Mouse (Mus musculus): ENCODE measurements at regions not wholly inside any gene's neighbourhood (a gene's known extent, or its start where the extent isn't known, plus 50 kb on each side); places are given as distances from the start of the nearest gene placed in this dataset.
A peak's percentile ranks its signal among the peaks of the same experiment; 100 is the strongest.

DNA sequence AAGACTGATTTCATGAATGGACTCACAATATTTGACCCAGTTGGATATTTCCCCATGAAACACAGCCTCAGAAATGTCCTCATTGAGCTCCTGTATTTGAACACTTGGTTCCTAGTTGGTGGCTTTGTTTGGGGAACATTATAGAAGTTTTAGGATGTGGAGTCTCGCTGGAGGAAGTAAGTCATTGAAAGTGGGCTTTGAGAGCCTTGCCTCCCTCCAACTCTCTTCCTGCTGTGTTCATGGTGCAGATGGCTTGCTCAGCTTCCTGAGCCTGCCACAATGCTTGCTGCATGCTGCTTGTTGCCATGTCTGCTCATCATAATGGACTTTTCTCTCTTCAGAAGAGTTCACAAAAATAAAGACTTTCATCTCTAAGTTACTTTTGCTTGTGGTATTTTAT, 239.5 kb upstream of the Trib2 start:
- no peak for DNase-seq

DNA sequence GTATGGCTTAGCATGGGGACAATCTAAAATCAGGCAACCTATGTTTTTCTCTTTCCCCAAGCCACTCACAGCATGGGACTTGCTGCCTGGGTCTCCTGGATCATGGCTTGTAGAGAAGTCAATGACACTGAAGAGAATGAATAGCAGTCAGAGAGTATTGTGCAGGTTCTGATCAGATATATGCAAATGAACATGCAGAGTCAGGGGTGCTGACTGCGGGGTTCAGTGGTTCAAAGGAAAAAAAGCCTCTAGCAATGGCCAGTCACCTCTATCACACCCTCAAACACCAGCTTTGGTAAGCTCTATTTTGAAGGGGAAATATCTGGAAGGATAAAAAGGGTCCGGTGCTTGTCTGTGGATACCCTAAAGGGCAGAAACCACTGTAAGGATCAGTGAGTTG, 237.9 kb upstream of the Trib2 start:
- DNase-seq, result no peak

DNA sequence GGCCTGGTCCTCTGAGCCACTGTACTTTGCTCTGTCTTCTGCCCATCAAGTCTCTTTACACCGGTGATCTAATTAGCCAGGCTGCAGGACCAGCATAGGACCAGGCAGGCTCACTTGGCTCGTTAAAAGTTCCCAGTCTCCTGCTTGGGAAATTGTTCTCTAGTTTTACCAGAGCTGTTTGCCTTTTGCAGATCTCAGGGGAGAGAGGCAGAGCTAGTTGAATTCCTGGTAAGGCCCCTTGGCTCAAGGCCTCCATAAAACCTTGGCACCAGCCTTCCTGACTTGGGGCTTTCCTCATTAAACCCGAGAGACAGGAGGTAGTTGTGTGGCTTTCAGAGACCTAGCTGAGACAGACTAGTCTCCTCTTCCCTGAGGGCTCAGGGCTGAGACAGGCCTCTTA, 237.0 kb upstream of the Trib2 start:
- DNase-seq, result no peak

DNA sequence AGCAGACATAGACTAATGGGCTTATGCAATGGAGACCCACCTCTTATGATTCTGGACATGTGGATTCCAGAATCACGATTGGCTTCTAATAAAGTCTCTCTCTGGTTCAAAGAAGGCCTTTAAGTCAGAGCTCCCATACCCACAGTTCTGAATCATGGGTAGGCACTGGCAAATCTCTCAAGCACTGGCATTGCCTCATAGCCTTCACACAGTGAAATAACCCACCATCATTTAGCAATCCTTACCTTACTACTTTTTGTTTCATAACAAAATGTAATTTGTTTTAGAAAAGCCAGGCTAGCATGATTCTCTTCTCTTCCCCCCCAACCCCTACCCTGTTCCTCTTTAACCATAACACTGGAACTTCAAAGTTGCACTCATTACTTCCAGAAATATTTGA, 236.3 kb upstream of the Trib2 start:
- no peak for DNase-seq

DNA sequence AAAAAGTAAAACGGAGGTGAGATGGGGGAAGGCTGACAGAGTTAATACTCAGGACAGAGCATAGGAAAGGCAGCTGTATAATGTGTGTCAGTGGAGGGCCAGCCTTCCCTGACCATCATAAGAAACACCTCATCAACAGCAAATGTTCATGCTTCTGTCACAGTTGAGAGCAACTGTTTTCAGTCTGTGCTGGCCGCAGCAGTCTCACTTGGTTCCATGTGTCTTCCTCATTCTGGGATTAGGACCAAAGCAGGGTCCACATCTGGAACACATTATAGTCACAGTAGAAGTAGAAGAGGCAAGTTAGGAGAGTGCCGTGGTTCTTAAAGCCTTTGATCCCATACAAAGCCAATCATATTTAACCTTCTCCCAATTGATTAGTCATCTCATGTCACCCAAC, 235.6 kb upstream of the Trib2 start:
- peak; percentile 11 to 68 for DNase-seq

DNA sequence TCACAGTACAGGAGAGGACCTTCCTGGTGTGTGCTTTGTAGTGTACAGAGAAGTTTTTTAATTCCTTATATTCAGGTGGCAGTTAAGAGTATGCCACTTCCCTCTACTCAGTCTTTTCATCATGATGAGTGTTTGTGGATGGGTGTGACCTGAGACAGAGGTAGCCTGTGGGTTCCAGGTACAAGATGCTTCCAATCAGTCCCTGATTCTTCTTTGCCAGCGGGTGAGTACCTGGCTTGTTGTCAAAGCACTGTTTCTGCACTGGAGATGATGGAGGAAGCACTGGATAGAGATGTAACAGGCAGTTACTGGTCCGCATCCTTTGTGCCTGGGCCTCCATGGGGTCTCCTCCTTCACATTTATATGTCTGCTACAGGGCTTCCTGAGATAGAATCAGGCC, 234.7 kb upstream of the Trib2 start:
- no peak for DNase-seq

DNA sequence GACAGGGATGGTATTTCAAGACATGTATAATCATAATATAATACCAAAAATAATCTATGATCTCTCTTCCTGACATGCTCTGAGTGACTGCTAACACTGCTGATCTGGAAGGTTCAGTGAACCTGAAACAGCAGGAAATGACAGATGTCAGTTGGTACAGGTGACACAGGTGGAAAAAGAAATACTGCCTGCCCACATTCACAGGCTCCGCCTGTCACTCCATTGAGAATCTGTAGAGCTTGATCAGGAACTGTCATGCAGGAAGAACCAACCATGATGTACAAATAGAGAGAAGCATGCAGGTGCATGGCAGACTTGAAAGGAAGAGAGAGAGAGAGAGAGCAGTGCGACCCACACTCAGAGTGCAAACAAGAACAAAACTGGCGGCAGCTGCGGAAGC, 232.8 kb upstream of the Trib2 start:
- no peak for DNase-seq

DNA sequence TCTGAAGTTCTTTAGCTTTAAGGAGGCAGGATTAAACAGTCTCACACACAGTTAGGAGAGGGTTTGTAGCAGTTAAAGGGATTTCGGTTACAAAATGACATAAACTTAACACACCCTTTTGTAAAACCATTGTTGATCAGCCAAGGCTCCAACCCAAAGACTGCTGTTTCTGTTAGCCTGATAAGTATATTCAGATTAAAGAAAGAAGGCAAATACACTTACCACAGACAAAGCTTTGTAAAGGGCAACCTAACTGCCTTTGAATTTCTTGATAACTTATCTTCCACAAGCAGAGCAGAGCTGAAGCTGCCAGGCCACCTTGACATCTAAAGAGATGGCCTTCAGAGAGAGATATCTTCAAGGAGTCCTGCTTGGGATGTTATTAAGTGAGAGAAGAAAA, 229.9 kb upstream of the Trib2 start:
- no peak for DNase-seq

DNA sequence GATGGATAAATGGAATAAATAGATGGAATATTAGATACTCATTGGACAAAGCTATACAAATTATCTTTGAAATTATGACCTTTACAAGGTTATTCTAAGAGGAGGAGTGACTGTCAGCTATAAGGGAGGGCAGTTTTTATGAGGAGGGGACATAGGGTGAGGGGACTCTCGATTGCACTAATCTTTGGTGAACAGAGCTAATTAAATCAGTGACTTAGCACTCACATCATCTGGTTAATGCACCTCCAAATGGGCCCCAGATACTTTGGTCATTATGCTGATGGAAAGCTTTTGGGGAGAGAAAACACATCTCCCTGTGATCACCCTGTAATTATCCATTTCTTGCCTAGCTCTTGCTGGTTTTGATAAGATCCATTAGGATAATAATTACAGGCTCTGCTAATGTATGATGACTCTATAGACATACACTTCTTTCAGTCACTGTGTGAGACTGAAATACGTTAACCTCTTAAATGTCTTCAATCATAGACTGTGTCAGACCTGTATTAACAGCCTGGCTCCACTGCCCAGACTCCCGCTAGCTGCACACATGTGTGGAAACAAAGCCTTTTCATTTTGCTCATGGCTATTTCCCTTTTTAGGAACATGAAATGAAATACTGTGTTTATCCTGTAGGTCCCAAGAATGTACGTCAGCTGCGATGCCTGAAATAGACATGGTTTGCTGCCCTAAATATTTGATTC, 229.2 kb upstream of the Trib2 start:
- no peak for DNase-seq

DNA sequence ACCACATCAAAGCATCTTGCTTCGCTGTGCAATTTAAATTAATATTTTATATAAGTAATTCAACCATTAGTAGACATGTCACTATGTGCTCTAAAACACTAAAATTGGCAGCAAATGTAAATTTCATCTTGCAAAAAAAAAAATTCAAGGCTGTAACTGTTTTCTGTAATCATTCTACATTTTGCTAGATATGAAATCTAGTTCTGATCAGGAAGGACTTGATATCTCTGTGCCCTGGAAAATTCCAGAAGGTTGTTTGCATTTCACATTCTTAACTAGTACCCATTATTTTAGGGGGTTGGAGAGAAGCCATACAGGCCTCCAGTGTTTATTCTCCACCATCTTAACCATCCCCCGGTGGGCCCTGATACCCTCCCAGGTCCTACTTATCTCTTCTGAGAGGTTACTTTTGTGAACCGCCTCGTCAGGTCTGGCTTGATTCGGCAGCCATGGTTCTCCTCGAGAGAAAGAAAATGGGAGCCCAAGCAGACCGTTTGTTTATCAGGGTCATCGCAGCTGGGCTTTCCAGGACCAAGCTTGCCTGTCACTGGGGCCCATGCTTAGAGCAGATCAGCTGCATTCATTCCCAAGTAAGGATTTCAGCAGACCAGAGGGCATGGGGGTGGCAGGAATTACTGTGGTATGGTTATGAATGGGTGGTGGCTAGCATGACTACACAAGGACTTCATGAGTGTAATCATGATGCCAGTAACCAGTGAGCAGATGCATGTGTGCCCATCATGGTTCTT, 226.9 kb upstream of the Trib2 start:
- DNase-seq, result no peak

DNA sequence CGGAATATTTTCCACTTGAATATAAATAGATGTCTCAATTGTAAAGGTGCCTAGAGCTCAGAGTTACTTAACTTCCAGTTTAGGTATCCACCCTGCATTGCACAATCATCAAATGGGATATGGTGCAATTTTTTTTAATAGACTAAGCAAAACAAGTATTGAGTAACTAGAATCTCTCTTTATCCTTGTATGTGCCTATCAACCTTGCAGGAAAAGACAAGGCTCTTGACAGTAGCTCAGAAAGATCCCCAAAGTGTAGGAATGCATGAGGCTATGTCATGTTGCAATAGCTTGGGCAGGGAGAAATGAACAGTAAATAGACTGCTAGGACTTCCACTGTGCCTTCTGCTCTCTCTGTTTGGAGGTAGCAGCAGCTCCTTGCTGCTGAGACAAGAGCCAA, 225.6 kb upstream of the Trib2 start:
- peak in 1 of 2 experiments; percentile 4 for DNase-seq

DNA sequence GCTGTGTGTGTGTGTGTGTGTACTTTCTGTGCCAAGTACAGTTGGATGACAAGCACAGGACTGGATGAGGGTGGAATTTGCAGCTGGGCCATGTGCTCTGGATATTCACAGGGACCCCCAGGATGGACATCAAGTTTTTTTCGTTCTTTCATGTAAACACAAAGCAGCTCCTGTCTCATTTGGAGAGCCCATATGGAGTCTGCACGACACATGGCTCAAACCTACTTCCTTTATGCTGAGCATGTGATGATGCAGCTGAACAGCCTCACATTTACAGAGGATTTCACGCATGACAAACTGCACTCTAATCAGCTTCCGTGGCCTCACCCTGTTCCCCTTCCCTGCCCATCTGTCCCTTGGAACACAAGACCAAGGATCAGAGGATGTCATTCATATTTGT, 224.4 kb upstream of the Trib2 start:
- no peak for DNase-seq

DNA sequence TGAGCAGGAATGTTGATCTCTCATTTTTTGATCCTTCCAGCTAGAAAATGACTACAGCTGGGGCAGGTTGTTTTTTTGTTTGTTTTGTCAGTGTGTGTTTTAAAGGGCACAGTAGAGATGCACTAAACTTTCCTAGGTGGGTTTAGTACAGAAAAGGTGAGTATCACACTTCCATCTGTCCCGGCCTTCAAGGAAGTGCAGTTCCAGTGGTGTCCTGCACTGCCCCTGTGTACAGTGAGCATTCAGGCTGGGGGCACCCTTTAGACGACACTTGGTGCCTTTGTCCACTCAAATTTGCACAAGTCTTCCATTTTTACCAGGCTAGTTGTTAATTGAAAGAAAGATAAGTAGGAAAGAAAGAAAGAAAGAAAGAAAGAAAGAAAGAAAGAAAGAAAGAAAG, 218.8 kb upstream of the Trib2 start:
- no peak for DNase-seq

DNA sequence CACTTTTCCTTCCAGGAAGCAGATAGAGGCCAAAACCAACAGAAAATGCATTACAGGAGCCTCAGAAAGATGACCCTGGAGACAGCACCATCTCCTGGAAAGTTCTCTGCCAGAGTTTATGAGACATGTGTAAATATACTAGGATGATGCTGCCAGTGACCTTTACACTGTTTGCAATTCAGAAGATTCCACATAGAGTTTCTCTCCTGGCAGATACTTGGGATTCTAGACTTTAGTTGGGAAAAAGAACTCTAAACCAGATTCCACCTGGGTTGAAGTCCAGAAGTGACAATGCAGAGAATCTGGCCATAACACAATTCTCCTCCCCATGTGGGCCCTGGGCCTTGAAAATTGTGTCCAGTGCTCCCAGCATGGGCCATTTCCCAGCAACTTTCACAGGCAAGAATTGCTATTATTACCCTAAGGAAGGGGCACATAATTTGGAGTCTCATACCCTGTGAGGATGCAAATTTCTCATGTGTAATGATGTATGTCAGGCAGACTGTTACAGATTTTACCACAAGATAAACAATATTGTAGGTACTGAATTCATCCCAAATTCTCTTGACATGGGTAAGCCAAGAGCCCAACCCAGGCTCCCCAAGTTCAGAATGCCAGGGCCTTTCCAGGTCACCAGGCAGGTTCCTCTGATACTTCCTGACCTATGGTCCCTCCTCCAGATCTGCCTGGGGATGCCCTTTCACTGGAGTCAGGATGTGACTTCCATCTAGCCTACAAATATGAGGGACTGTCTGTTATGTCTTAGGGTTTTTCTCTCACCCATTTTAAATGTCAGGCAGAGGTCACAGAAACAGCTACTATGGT, 218.2 kb upstream of the Trib2 start:
- DNase-seq, result no peak

DNA sequence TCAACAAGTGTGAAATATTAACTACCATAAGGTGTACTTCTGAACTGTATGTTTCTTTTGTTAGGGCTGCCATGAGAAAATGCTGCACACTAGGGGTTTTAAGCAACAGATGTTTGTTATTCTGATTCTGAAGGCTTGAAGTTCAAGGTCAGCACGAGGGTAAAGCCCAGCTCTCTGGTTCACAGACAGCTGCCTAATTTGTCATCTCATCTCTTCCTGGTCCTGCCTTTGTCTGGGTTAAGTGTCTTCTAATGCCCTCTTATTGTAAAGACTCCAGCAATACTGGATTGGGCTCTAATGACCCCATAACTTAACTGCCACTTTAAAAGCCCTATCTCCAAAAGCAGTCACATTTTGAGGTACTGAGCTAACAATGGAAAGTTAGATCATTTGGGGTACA, 209.9 kb upstream of the Trib2 start:
- no peak for DNase-seq

DNA sequence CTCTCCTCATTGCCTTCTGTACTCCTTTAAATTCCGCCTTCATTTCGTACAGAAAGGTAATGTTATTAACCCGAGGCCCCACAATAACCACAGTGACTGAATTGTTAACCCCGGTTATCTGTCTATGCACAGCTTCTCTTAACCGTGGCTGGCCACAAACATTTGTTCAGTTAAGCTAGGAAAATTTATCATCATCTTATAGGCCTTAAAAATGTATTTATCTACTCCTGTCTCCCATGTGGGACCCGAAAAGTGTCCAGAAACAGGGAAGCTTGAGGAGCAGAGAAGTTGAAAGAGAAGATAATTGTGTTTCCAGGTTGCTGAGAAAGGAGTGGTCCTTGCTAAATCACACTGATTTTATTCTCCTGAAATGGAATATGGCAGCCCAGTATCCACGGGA, 206.6 kb upstream of the Trib2 start:
- DNase-seq, result no peak

DNA sequence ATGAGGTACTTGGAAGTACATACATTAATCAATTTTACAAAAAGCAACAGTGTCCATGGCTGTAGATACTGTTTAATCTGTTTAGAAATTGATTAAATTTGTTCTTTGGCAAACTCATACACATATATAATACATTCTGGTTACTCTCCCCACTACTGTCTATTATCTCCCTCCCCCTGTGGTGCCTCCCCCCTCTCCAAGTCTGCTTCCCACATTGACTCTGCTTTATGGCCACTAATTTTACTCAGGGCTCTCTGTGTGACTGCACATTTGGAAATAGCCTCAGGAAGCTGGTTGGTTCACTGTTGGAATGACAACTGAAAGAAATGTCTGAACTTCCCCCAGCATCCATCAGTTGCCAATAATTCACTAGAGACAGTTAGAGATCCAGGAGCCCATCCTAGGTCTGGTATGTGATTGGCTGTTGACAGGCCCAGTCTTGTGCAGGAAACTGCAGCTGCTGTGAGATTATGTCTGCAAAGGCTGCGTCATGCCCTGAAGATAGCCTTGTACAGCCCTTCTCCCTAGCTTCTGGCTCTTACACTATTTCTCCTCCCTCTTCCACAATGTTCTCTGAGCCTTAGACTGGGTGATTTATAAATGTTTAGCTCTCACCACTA, 204.6 kb upstream of the Trib2 start:
- no peak for DNase-seq

DNA sequence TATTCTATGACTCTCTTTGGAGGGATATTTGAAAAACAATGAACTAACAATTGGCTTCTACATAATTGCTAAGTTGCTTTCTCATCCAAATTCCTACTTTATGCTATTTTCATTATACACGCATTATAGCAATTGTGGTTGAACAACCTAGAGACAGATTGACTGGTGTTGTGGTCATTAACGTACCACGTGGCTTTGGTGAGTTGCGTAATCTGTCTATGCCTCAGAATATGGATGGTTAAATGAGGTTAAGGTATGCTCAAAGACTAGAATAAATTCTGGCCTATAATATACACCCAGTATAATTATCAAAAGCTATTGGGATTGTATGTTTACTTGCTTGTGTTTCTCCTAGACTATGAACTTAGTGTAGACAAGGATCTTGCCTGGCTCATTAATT, 201.5 kb upstream of the Trib2 start:
- no peak for DNase-seq

DNA sequence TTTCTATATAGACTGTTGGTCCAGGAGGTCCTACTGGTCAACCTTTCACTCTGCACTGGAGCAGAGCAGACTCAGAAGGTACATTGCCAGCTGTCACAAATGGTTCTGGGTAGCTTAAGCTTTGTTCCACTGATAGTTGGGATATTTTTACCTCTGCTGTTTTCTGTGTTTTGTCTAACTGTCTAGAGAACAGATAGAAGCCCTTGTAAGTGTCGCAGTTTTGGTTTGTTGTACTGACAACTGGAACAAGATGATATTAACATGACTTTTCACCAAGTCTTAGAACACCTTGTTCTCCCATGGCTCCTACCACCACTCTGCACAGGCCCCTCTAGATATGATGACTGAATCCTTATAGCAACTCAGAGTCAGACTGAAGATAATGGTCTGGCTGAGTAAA, 199.9 kb upstream of the Trib2 start:
- no peak for DNase-seq

DNA sequence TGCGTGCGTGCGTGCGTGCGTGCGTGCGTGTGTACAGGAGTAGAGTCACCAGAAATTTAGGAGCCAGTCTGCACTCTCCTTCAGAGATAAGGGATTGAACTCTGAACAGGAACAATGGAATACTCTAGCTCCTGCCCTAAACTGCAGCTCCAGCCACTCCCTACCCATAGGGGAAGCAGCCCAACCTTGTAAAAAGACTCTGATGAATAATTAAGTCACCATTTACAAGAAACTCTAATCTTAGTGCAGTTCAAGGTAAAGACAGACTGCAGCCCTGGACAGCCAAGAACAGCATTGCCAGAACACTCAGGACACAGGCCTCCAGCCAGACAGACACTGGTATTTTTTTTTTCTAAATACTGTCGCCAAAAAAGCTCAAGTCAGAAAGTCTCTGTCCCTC, 198.9 kb upstream of the Trib2 start:
- DNase-seq, result no peak

DNA sequence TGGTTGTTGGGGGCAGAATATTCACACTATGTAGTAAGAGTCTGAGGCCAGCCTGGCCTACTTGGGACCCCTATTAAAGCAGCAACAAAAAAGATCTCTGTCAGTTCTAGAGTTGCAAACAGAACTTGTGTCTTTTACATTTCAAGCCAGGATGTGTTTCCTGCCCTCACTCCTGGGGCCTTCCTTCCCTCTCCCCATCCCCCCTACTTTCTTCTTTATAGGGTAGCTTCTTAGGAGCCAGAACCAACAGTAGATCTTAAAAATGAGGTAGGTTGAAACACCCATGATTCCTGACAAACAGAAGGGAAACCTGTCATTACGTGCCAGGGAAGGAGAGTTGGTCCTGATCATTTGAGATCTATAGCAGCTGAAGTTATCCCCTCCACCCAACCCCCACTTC, 198.0 kb upstream of the Trib2 start:
- DNase-seq, result no peak

DNA sequence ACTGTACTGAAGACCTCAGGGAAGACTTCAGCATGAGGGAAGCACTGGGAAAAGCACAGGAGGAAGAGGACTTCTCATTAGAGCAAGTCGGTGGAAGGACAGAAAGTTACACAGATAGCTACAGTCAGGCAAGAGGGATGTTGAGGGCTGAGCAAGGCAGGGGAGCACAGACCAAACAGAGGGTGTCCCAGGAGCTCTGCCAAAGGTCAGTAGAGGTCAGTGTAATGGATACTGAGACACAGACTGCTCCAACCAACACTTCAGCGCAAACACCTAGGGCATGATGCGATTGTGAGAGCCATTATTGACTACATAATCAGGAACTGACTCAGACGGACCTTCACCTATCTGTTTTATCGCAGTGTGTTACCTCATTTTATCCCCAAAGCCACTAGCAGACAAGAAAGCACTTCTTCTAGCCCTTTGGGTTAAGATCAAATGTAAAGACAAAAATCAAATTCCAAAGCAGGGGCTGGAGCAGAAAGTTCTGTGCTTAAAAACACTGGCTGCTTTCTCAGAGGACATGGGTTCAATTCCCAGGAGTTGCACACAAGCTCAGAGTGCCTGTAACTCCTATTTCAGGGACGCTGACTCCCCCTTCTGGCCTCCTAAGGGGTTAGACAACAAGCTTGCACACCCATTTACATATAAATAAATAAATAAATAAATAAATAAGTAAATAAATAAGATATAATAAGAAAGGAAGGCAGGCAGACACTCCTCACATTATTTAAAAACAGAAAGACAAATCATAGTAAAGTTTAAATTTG, 197.3 kb upstream of the Trib2 start:
- DNase-seq, result no peak

DNA sequence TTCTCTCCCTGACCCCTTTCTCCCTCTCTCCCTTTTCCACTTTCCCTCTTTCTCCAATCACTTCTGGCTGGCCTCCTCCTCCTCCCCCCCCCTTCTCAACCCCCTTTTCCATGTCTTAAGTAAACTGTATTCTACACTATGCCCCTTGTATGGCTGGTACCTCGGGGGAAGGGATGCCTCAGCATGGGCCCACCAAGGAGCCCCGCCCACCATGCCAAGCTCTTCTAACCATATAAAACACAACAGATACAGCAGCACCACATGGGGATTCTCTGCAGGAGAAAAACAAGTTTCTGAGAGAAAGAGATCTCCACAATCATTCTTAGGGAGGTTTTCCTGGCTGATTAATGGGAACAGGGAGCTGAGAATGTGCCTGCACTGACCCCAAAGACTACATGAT, 196.6 kb upstream of the Trib2 start:
- no peak for DNase-seq

Measured in lung, postnatal 4 days (tissue).